Mouse (Mus musculus) CH12.LX (cell line): Measurements from ENCODE around the gene Gm9821. TPM values are rescaled to one million over a fixed set of nuclear protein-coding genes. Genes with fewer than 3 reads are reported as not detected.

Experiments used
- DNase-seq: peaks from one replicate; pipeline ENCODE4 v3.0.0-alpha.2; 2013; ENCODE audit errors: extremely low read depth
- H3K27ac ChIP-seq: 2 replicates; pipeline ENCODE4 v1.5.1; 2012; ENCODE audit warnings: low read depth, mild to moderate bottlenecking, control low read depth, moderate library complexity; ENCODE audit not compliant: insufficient read depth
- H3K27me3 ChIP-seq: replicated peaks from 2 replicates; pipeline ENCODE3; 2012; ENCODE audit warnings: inconsistent platforms
- H3K36me3 ChIP-seq, 2 experiments: replicated peaks in 1 of 2; 2 replicates each; pipeline versions ENCODE3 to v1.6.1; 2012; ENCODE audit warnings: inconsistent platforms in 1 of 2, low read length in 1 of 2, mild to moderate bottlenecking in 1 of 2, mixed read lengths in 1 of 2, moderate library complexity in 1 of 2; ENCODE audit not compliant: control insufficient read depth in 1 of 2, insufficient read depth in 1 of 2
- H3K4me1 ChIP-seq, 2 experiments: 2 replicates each; pipeline ENCODE4 v1.6.1; 2012; ENCODE audit warnings: inconsistent platforms in 1 of 2, moderate library complexity in 1 of 2; ENCODE audit not compliant: insufficient read depth in 2 of 2, control insufficient read depth in 1 of 2
- H3K4me2 ChIP-seq: 2 replicates; pipeline ENCODE4 v1.6.1; 2012; ENCODE audit warnings: low read depth, mild to moderate bottlenecking, control low read depth; ENCODE audit not compliant: poor library complexity, insufficient read depth, severe bottlenecking
- H3K4me3 ChIP-seq, 3 experiments: fragments of 150-350 bp in 1 of 3; sonication (generic) in 1 of 3; replicated peaks in 1 of 3; 2 replicates each; pipeline versions ENCODE3 to v1.5.1; 2011 to 2012; ENCODE audit warnings: low read depth in 2 of 3, low read length in 2 of 3, mild to moderate bottlenecking in 2 of 3, moderate library complexity in 2 of 3, control low read depth in 1 of 3, improper control_type of control experiment in 1 of 3, inconsistent platforms in 1 of 3, mixed read lengths in 1 of 3; ENCODE audit not compliant: poor library complexity in 1 of 3
- H3K79me2 ChIP-seq: replicated peaks from 2 replicates; pipeline ENCODE4 v1.6.1; 2012; ENCODE audit warnings: mild to moderate bottlenecking, moderate library complexity; ENCODE audit not compliant: control insufficient read depth, poor library complexity, insufficient read depth, severe bottlenecking; ENCODE audit errors: extremely low read depth
- H3K9ac ChIP-seq: 2 replicates; pipeline ENCODE4 v1.6.1; 2012; ENCODE audit warnings: low read depth, mild to moderate bottlenecking, control low read depth, moderate library complexity; ENCODE audit not compliant: insufficient read depth
- H3K9me3 ChIP-seq: replicated peaks from 2 replicates; pipeline ENCODE3; 2012; ENCODE audit warnings: low read length, inconsistent platforms, mixed read lengths
- BHLHE40 ChIP-seq: IDR thresholded peaks from 2 replicates; pipeline ENCODE4 v1.6.1; 2011; ENCODE audit warnings: mild to moderate bottlenecking, low read depth, low read length, improper control_type of control experiment
- CHD1 ChIP-seq: IDR thresholded peaks from 2 replicates; pipeline ENCODE4 v1.6.1; 2012; ENCODE audit warnings: low read depth, low read length, improper control_type of control experiment, inconsistent platforms
- CHD2 ChIP-seq: IDR thresholded peaks from 2 replicates; pipeline ENCODE4 v1.6.1; 2011; ENCODE audit warnings: low read length, improper control_type of control experiment
- E2F4 ChIP-seq: IDR thresholded peaks from 2 replicates; pipeline ENCODE4 v1.6.1; 2011; ENCODE audit warnings: low read depth, low read length, improper control_type of control experiment; ENCODE audit not compliant: insufficient replicate concordance
- ELF1 ChIP-seq: IDR thresholded peaks from 2 replicates; pipeline ENCODE4 v1.6.1; 2014; ENCODE audit warnings: low read depth, mild to moderate bottlenecking, inconsistent platforms, low read length, improper control_type of control experiment
- EP300 ChIP-seq: IDR thresholded peaks from 2 replicates; pipeline ENCODE4 v1.6.1; 2011; ENCODE audit warnings: low read length, improper control_type of control experiment
- ETS1 ChIP-seq: conservative IDR thresholded peaks from 2 replicates; pipeline ENCODE4 v1.6.1; 2012; ENCODE audit warnings: low read depth, mild to moderate bottlenecking, inconsistent platforms, low read length, improper control_type of control experiment, moderate library complexity
- GABPA ChIP-seq: IDR thresholded peaks from 2 replicates; pipeline ENCODE4 v1.6.1; 2012; ENCODE audit warnings: low read depth, low read length, improper control_type of control experiment, inconsistent platforms; ENCODE audit not compliant: insufficient replicate concordance
- HCFC1 ChIP-seq: IDR thresholded peaks from 2 replicates; pipeline ENCODE4 v1.6.1; 2012; ENCODE audit warnings: low read depth, mild to moderate bottlenecking, inconsistent platforms, low read length, improper control_type of control experiment
- JUN ChIP-seq: IDR thresholded peaks from 2 replicates; pipeline ENCODE4 v1.6.1; 2011; ENCODE audit warnings: low read depth, mild to moderate bottlenecking, low read length, improper control_type of control experiment, moderate library complexity; ENCODE audit not compliant: insufficient read depth
- JUND ChIP-seq: conservative IDR thresholded peaks from 2 replicates; pipeline ENCODE4 v1.6.1; 2011; ENCODE audit warnings: low read depth, low read length, improper control_type of control experiment
- KAT2A ChIP-seq: IDR thresholded peaks from 2 replicates; pipeline ENCODE4 v1.6.1; 2012; ENCODE audit warnings: low read length, improper control_type of control experiment, inconsistent platforms; ENCODE audit not compliant: insufficient replicate concordance
- MAZ ChIP-seq: IDR thresholded peaks from 2 replicates; pipeline ENCODE4 v1.6.1; 2012; ENCODE audit warnings: low read depth, mild to moderate bottlenecking, inconsistent platforms, low read length, improper control_type of control experiment, moderate library complexity
- MEF2A ChIP-seq: IDR thresholded peaks from 2 replicates; pipeline ENCODE4 v1.6.1; 2014; ENCODE audit warnings: low read depth, mild to moderate bottlenecking, inconsistent platforms, low read length, improper control_type of control experiment, borderline replicate concordance
- NELFE ChIP-seq: IDR thresholded peaks from 2 replicates; pipeline ENCODE4 v1.6.1; 2011; ENCODE audit warnings: low read depth, low read length, improper control_type of control experiment
- NRF1 ChIP-seq: IDR thresholded peaks from 2 replicates; pipeline ENCODE4 v1.6.1; 2014; ENCODE audit warnings: low read depth, mild to moderate bottlenecking, inconsistent platforms, low read length, improper control_type of control experiment, moderate library complexity
- POLR2AphosphoS2 ChIP-seq: IDR thresholded peaks from 2 replicates; pipeline ENCODE4 v1.6.1; 2011; ENCODE audit warnings: low read depth, low read length, improper control_type of control experiment
- RAD21 ChIP-seq: IDR thresholded peaks from 2 replicates; pipeline ENCODE4 v1.6.1; 2011; ENCODE audit warnings: low read depth, mild to moderate bottlenecking, low read length, improper control_type of control experiment, moderate library complexity
- SIN3A ChIP-seq: IDR thresholded peaks from 2 replicates; pipeline ENCODE4 v1.6.1; 2012; ENCODE audit warnings: low read length, improper control_type of control experiment, inconsistent platforms
- SMC3 ChIP-seq: IDR thresholded peaks from 2 replicates; pipeline ENCODE4 v1.6.1; 2011; ENCODE audit warnings: low read depth, low read length, improper control_type of control experiment
- TBP ChIP-seq: conservative IDR thresholded peaks from 2 replicates; pipeline ENCODE4 v1.6.1; 2011; ENCODE audit warnings: low read depth, low read length, improper control_type of control experiment
- TCF12 ChIP-seq: IDR thresholded peaks from 2 replicates; pipeline ENCODE4 v1.6.1; 2014; ENCODE audit warnings: low read depth, mild to moderate bottlenecking, inconsistent platforms, low read length, improper control_type of control experiment
- UBTF ChIP-seq: IDR thresholded peaks from 2 replicates; pipeline ENCODE4 v1.6.1; 2012; ENCODE audit warnings: low read depth, mild to moderate bottlenecking, inconsistent platforms, low read length, improper control_type of control experiment, moderate library complexity
- USF1 ChIP-seq: IDR thresholded peaks from 2 replicates; pipeline ENCODE4 v1.6.1; 2014; ENCODE audit warnings: low read depth, mild to moderate bottlenecking, inconsistent platforms, low read length, improper control_type of control experiment
- ZC3H11A ChIP-seq: IDR thresholded peaks from 2 replicates; pipeline ENCODE4 v1.6.1; 2012; ENCODE audit warnings: low read depth, mild to moderate bottlenecking, inconsistent platforms, low read length, improper control_type of control experiment
- ZKSCAN1 ChIP-seq: IDR thresholded peaks from 2 replicates; pipeline ENCODE4 v1.6.1; 2012; ENCODE audit warnings: low read depth, inconsistent platforms, low read length, improper control_type of control experiment, borderline replicate concordance
- ZNF384 ChIP-seq: IDR thresholded peaks from 2 replicates; pipeline ENCODE4 v1.6.1; 2012; ENCODE audit warnings: low read depth, low read length, improper control_type of control experiment, inconsistent platforms
- dilution Hi-C: fragments of 300-500 bp; cut with MboI; formaldehyde crosslinking; loops from 2 replicates; pipeline ENCODE4 v1.14.3; 2020; ENCODE audit warnings: low sequenced_read_pairs; ENCODE audit not compliant: extremely low pct_unique_long_range_greater_than_20kb, extremely low pct_ligation_motif_present
- in situ Hi-C: fragments of 300-500 bp; cut with MboI; formaldehyde crosslinking; loops from 3 replicates; pipeline ENCODE4 v1.14.3; 2019; ENCODE audit warnings: low sequenced_read_pairs, low pct_ligation_motif_present, low pct_unique_long_range_greater_than_20kb, mixed read lengths
- polyA plus RNA-seq: library from polyadenylated mRNA; unstranded; fragments of >175 nt; gene quantifications from 2 replicates; pipeline ENCODE4 v1.2.1, GENCODE M21; 2012; ENCODE audit warnings: low read depth; ENCODE audit not compliant: insufficient read length
- total RNA-seq, 2 experiments: library from RNA; depleted of rRNA; stranded (reverse); fragments of 300-350 nt in 1 of 2; fragments of >200 nt in 1 of 2; gene quantifications; 2 replicates each; pipeline ENCODE4 v1.2.3; 2012 to 2014

Gm9821 gene
- total and polyA plus RNA-seq, 3 experiments = 0.25 to 3.8 TPM; not detected in 1

DNA sequence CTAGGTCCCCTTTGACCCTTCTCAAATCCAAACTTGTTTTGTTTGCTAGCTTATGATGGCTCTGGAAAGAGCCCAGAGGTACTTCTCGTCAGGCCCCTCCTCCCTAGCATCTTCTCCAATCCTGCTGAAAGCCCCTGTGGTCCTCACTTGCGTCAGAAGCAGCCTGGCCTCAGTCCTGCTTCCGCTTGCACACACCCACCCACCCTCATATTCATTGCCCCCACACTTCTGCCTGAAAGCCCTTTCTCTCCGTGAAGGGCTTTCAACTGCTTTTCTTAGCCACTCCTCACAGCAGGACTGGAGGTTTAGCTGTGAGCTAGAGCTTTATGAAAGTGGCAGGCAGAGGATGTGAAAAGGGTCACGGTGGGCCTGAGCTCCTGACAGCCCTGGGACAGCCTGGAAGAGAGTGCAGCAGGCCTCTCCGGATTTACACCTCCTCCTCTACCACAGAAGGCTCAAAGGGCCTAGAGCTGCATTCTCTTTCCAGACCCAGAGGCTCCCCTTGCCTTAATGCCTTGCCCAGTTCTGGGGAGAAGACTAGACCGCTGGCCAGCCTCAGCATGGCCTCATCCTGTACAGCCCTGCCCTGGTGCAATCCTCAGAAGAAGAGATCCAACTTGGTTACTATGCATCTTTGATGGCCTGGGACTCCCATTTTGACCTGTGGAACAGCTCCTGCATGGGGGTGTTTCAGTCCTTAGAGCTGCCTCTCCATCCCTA lies 28.1 kb downstream of the Gm9821 start:
- Histone ChIP-seq H3K4me2 (no peak overlapping the region), H3K9ac (no peak overlapping the region), H3K27ac (no peak overlapping the region), H3K4me3 (no peak overlapping the region), H3K36me3 (no peaks in the 10 kb centered on the region), H3K4me1 (peaks cover 3 to 7% of the 10 kb centered on the region in 2 experiments; a peak in 3 of 4 replicates), H3K9me3 (no peaks in the 10 kb centered on the region), H3K27me3 (peaks cover 27% of the 10 kb centered on the region), H3K79me2 (no peaks in the 10 kb centered on the region)
- dilution Hi-C loops = no loop called here
- no peak for TF ChIP-seq CHD1
- TF ChIP-seq UBTF = no peak
- no peak for TF ChIP-seq JUN
- no peak for TF ChIP-seq E2F4
- TF ChIP-seq KAT2A = no peak
- TF ChIP-seq JUND = no peak
- TF ChIP-seq NRF1 = no peak
- TF ChIP-seq TBP = no peak
- TF ChIP-seq NELFE = no peak
- TF ChIP-seq ZC3H11A = no peak
- TF ChIP-seq SIN3A = no peak
- no peak for TF ChIP-seq TCF12
- TF ChIP-seq MEF2A = no peak
- TF ChIP-seq SMC3 = no peak
- TF ChIP-seq POLR2AphosphoS2 = no peak
- in situ Hi-C loops = no loop called here
- DNase-seq = no peak

DNA sequence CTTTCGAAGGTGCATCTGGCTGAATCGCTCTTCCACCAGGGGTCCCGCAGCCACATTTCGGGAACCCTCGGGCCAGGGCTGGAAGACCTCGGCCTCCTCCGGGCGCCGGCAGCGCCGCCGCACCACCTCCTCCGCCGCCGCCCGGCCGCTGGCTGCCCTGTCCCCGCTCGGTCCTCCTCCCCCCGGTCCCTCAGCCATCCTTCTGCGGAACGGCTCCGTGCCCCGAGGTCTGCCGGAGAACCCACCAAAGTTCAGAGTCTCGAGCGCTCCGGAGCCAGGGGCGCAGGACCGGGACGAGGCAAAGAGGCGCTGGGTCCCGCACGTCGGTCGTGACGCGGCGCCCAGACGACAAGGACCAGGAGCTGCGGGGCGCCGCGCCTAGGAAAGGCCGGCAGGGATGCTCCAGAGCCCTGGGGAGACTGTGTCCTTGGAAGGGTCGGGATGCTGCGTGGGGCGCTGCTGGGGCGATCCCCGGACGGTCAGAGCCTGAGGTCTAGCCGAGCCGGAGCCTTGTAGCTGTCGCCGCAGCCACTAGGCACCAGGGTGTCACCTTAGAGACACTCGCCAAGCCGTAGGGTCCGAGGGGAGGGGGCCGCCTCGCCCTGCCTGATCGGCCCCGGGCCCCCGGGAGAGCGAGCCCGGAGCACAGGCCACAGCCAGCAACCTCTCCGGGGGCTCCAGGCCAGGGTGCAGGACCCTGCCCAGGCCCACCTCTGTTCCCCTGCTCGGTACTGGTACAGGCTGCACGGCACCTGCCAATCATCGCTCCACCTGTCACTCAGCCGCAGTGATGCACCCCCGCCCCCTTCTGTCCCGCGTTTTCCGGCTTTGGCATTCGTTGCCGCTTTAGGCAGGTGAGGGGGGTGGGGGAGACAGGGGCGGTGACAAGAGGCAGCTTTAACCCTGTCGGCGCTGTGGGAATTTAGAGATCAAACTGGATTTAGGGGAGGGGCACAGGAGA lies 30.4 kb downstream of the Gm9821 start, which contains the start of gene Dgkz:
Dgkz (minus strand) TSS at position 284 of the 961 bp plus-strand sequence.
- dilution Hi-C loops = no loop called here
- no peak within 1 kb of the TSS for H3K27ac ChIP-seq
- DNase-seq = no peak
- TF ChIP-seq RAD21 (no peak), USF1 (no peak), ELF1 (no peak), UBTF (no peak), EP300 (no peak), CHD2 (no peak), POLR2AphosphoS2 (no peak), JUN (no peak), GABPA (no peak), ZNF384 (no peak), ZKSCAN1 (no peak), BHLHE40 (no peak), HCFC1 (no peak), MAZ (no peak), ETS1 (no peak)
- H3K4me3 ChIP-seq = no peak within 1 kb of the TSS
- no peaks in the 10 kb centered on the region for H3K79me2 ChIP-seq
- H3K9ac ChIP-seq = no peak within 1 kb of the TSS
- peaks cover 4 to 8% of the 10 kb centered on the region in 2 experiments; a peak in 3 of 4 replicates for H3K4me1 ChIP-seq
- H3K36me3 ChIP-seq = no peaks in the 10 kb centered on the region
- no peak within 1 kb of the TSS for H3K4me2 ChIP-seq
- H3K9me3 ChIP-seq = no peaks in the 10 kb centered on the region
- in situ Hi-C loops = no loop called here
- peaks cover 25% of the 10 kb centered on the region for H3K27me3 ChIP-seq
